Mouse (Mus musculus): ENCODE measurements around the gene Cfap45.

Cfap45 gene

GRCm38 (mm10) chr1:172520576-172521440 is at the start of gene Cfap45:
Gene Cfap45, plus strand, starts transcription at chr1:172520801.
- in situ Hi-C loops (cut with MseI, MboI), result loop anchor here in 1 of 2 experiments (10.0 kb wide), 1 partner anchor 116 kb away; no protein-coding TSS in a partner anchor

DNA sequence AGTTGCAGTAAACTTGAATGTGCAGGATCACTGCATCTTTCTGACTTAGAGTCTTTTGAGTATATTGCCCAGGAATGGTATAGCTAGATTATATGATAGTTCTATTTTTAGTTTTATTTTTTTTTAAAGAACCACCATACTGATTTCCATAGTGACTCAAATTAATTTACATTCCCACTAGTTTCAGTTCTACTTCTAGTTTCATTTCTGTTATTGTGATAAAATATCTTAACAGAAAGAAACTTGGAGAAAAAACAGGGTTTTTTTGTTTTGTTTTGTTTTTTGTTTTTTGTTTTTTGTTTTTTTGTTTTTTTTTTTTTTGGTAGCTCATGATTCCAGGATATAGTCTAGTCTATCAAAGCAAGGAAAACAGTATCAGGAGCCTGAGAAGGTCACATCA is 47.7 kb upstream of the Cfap45 start:
- in situ Hi-C loops (cut with MseI, MboI), result no loop called here

- in situ Hi-C loops (cut with MseI, MboI), result no loop called here
These were observed 46.4 kb upstream of the Cfap45 start for GRCm38 (mm10) chr1:172474196-172474595.

DNA sequence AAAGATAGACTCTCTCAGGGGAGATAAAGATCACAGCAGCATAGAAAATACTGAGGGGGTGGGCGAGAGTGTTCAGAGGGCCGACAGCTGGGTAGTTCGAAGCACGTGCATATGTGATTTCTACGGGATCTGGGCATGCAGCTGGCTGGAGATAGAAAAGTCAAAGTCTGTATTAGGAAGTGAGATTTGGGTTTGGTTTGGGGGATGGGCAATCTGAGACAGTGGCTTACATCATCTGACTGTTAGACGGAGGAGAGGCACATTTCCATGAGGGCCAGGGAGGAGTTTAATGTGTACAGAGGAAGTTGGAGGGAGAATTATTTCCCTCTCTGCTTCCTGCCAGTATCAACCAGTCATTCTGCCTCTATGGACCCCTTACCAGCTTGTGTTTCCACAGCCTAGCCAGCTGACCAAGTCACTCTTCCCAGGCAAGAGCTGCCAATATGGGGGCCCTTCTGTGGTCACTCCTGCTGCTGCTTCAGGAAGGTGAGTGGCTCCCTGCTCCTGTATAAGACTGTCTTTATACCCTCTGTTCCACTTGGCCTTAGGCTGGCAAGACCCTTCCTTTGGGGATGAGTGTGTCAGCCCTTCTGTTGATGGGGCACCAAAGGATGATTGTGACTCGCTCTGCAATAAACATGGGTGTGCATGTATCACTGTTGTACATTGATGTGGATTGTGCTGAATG is 45.4 kb upstream of the Cfap45 start, which contains the start of gene Slamf9:
Gene Slamf9, plus strand, starts transcription at position 305 of the 688 bp plus-strand sequence.
- in situ Hi-C loops (cut with MseI, MboI), result no loop called here

DNA sequence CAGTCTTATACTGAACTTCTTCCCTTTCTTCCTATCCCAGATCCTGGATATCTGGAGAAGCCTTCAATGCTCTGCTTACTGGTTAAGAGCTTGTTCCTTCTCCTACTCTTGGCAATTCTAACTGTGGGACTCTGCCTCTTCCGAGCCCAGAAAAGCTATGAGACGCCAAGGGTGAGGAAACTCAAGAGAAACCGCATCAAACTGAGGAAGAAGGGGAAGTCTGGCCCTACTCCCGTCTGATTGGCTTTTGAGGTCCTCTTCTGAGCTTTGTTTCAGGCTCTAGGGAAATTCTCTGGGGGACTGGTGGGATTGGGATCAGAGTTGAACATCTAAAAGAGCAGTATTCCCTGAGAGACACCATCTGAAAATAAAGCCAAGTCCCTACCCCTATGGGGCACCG is 42.6 kb upstream of the Cfap45 start:
- in situ Hi-C loops (cut with MseI, MboI), result no loop called here

- in situ Hi-C loops (cut with MseI, MboI), result no loop called here
These were observed 40.2 kb upstream of the Cfap45 start for GRCm38 (mm10) chr1:172480376-172480775.

- in situ Hi-C loops (cut with MseI, MboI), result no loop called here
These were observed 39.5 kb upstream of the Cfap45 start for GRCm38 (mm10) chr1:172481111-172481510.

DNA sequence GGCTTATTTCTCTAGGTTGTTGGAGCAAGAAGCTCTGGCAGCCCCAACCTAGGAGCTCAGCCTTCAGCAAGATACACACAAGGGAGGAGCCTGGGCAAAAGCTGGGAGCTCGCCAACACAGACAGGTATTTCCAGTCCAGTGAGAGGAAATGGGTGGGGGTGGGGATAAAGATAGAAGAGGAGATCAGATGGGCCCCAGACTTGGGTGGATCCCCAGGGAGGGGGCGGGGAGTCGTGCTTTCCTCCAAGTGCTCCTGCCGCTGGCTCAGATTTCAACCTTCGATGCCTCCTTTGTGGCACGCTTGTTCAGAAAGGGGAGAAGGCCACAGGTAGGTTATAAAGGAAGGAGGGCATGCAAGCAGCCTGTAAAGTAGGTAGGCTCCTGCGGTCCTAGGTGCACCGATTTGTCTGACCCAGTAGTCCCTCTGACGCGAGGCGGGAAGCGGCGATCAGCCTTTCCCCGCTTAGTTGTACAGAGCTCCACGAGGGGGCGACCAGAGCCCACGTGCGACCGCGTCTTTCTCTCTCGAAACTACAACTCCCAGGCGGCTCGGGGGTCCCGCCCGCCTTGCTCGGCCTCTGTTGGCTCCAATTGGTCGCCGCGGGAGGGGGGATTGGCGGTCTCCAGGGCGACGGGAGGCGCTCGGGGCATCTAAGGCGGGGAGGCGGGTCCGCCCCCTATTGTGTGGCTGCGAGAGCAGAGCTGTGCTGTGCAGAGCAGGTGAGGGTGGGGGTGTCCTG is 38.9 kb upstream of the Cfap45 start, which contains the start of gene Igsf9:
Gene Igsf9, plus strand, starts transcription at position 249 of the 741 bp plus-strand sequence.
- in situ Hi-C loops (cut with MseI, MboI), result no loop called here

GRCm38 (mm10) chr1:172482518-172483360 is 37.9 kb upstream of the Cfap45 start:
- in situ Hi-C loops (cut with MseI, MboI), result no loop called here

DNA sequence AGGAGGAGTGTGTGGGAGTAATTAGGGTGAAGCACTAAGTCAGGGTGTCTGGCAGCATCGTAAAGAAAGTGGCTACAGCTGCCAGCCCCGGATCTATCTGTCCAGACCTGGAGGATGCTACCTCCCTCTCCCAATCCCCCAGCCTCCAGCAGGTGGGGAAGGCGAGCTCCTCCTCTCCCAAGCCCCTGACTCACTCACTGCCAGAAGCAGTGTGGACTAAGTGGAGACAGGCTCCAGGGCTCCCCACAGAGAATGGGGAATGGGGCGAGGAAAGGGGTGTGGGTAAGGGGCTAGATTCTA is 37.3 kb upstream of the Cfap45 start:
- in situ Hi-C loops (cut with MseI, MboI), result no loop called here

- in situ Hi-C loops (cut with MseI, MboI), result no loop called here
These were observed 36.4 kb upstream of the Cfap45 start for GRCm38 (mm10) chr1:172484236-172484635.

- in situ Hi-C loops (cut with MseI, MboI), result no loop called here
These were observed 35.9 kb upstream of the Cfap45 start for GRCm38 (mm10) chr1:172484671-172485070.

GRCm38 (mm10) chr1:172485821-172486220 is 34.8 kb upstream of the Cfap45 start:
- in situ Hi-C loops (cut with MseI, MboI), result no loop called here

DNA sequence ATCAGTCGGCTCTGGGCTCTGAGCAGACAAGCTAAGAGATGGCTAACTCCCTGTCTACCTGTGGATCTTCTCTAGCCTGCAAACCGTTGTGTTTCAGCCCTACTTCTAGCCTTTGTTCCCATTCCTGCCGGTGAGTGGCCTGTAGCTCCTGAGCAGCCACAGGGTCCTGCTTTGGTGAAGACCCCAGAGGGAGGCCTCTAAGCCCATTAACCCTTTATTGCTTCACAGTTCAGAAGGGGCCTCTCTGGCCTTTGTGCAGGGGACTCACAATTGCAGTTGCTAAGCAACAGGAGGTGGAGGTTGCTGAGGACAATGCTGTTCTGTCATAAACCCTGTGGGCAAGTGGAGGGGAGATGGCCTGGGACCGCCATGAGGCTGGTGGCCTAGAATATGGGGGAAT is 34.4 kb upstream of the Cfap45 start:
- in situ Hi-C loops (cut with MseI, MboI), result no loop called here

DNA sequence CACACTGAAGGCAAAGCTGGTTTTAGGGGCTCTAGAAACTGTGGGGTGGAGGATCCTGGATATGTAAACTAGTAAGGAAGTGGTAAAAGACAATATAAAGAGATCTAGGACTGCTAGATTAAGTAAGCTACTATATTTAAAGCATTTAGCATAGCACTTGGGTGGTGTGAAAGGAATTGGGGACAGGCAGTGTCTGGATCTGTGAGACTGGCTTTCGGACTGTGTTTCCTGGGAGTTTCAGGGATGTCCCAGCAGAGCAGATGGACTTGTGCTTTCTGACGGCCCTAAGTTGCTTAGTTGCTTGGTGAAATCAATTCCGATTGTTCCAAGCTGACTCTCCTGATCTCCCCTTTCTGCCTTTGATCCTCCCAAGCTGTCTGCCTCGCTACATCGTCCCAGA is 34.0 kb upstream of the Cfap45 start:
- in situ Hi-C loops (cut with MseI, MboI), result no loop called here

DNA sequence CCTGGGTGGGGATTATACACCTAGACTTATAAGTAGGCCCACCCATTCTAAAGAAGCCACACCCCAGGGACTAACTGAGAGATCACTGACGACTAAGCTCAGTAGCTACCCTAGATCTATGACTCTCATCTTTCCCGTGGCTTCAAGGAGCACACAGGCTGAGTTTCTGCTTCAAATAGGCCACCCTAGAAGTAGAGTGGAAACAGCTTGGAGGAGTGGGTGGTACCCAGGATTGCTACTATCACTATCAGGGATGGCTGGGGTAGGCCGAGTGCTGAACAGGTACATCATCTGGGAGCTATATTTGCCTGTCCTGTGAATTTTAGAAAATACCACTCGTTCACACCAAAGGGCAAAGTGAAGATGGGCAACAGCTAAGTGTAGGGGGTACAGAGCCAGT is 32.7 kb upstream of the Cfap45 start:
- in situ Hi-C loops (cut with MseI, MboI), result no loop called here

DNA sequence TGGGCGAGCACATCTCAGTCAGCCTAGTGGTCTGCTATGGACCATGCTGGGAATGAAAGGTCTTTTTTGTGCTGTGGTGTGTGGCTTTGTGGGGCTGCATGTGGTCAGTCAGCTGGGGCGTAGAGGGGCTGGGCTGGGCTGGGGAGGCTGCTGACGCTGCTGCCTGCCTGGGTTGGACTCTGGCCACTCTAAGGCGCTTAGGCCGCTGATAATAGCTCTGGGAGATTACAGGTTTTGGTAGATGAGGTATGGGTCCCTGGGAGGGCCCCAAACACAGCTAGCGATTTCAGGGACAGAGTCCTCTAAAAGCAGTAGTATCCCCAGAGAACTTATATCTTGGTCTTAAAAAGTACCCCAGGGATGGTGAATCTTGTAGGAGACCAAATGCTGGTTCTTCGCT is 31.8 kb upstream of the Cfap45 start:
- in situ Hi-C loops (cut with MseI, MboI), result no loop called here

DNA sequence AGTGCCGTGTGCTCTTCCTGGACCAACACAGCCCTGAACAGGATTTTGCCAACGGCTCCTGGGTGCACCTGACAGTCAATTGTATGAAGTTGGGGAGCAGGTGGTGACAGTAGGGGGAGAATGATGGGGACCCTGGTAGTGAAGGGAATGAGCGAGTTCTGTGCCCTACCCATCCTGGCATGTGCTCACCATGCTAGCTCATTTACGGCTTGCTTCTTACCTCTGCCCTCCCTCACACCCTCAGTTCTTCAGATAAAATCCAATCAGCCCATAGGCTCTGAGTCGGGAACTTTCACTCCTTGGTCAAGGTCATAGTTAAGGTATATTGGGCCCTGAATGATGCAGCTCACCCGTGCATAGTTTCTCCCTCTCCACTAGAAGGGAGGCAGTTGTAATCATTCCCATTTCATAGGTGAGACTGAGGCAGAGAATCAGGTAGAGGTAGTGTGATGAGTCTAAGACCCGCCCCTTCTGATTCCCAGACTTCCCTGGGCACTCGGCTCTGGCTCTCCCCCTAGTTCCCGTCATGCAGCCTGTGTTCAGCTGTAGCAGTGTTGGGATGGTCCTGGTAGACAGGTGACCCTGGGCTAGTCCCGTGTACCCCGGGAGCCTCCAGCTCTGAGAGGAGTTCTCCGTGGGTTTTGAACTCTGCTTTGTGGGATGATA is 30.9 kb upstream of the Cfap45 start:
- in situ Hi-C loops (cut with MseI, MboI), result loop anchor here (5.0 kb wide), 1 partner anchor 77 kb away; no protein-coding TSS in a partner anchor

DNA sequence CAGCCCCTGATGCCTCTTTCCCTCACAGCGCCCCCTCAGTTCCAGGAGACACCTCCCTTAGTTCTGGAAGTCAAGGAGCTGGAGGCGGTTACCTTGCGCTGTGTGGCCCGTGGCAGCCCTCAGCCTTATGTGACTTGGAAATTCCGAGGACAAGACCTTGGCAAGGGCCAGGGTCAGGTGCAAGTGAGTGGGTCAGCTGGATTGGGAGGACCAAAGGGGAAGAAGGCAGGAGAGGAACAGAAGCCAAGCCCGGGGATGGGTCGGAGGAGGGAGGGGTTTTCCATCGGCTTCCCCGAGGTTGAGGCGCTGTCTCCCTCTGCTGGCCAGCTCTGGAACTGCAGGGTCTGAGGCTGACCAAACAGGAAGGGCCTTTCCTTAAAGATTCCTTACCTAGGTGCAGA is 30.3 kb upstream of the Cfap45 start:
- in situ Hi-C loops (cut with MseI, MboI), result loop anchor here (5.0 kb wide), 1 partner anchor 78 kb away; no protein-coding TSS in a partner anchor

- in situ Hi-C loops (cut with MseI, MboI), result loop anchor here (5.0 kb wide), 1 partner anchor 80 kb away; no protein-coding TSS in a partner anchor
These were observed 28.6 kb upstream of the Cfap45 start for GRCm38 (mm10) chr1:172492047-172492446.
